Mouse (Mus musculus): ENCODE data around the gene Slc7a6os. TPM values are rescaled to one million over a fixed set of nuclear protein-coding genes. Genes with fewer than 3 reads are reported as not detected.

Gene Slc7a6os
- 31.1 and 34.0 TPM in 2 replicates for polyA plus RNA-seq (2011; ENCODE audit: insufficient read length, low read depth, missing spikeins)

DNA sequence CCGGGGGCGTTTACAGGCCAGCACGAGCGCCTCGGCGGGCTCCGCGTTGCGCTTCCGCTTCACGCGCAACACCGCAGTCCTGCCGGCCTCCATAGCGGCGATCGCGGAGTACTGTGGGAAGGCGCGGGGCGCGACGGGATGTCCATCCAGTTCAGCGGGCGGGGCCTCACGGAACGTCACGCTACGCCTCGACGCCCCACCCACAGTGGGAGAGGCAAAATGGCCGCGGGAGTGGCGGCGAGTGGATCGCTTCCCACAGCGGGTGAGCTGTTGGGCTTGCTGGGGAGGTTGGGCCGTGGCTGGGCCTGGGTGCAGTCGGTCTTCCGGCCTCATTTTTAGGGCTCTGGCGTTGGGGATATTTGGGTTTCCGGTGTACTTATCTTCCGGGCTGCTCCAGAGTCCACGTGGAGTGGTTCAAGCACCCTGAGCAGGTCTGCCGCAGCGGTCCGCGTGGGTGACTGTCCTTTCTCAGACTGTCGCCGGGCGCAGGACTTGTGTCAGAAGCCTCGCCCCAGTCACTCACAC is at the start of gene Slc7a6os, which contains the start of gene Prmt7:
Slc7a6os (minus strand) TSS at position 115 of the 525 bp plus-strand sequence.
Prmt7 (plus strand) TSS at position 116 of the 525 bp plus-strand sequence.
- TF ChIP-seq POLR2A (IDR thresholded peaks at IDR 0.05; ENCODE audit: low read depth, low read length) = peak; percentile 97
- no peak for TF ChIP-seq CTCF (IDR thresholded peaks at IDR 0.05; ENCODE audit: borderline replicate concordance, insufficient read depth, low read length)
- peak within 1 kb of the TSS; percentile 76 for H3K27ac ChIP-seq (ENCODE audit: insufficient read depth, low read length)
- H3K4me1 ChIP-seq (ENCODE audit: control insufficient read depth, insufficient read depth, low read length) = no peaks in the 10 kb centered on the region
- H3K4me3 ChIP-seq (ENCODE audit: insufficient read depth, low read length) = peak within 1 kb of the TSS; percentile 87

DNA sequence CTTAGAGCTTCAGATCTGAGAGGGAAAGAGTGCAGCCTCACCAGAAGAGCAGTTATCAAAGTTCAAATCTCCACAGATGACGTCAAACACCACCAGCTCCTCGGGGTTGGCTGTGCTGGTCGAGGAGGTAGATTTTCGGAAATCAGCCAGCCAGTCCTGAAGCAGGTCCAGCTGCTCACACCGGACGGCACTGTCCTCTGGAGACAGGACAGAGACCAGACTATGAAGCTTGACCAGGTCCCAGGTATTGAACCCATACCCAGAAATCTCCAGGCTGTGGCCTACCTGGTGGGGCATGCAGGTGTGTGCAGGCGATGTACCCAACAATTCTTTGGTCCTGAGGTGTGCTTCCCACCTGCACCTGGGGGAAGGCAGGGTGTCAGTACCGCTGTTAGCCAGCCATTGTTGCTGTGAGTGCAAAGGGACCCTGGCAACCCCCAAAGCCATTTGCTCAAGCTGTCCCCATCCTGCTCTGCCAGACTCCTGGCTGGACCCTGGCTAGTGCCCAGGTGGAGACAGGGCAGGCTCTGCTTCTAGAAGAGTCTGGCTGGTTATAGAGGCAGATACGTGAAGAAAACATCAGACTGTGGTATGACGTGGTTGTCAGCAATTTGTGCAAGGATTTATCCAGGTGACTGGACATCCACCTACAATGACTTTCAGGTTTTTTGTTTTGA is 49.0 kb upstream of the Slc7a6os start:
- Histone ChIP-seq H3K4me3 (ENCODE audit: insufficient read depth, low read length) (no peak overlapping the region), H3K4me1 (ENCODE audit: control insufficient read depth, insufficient read depth, low read length) (no peaks in the 10 kb centered on the region), H3K27ac (ENCODE audit: insufficient read depth, low read length) (no peak overlapping the region)
- TF ChIP-seq POLR2A (IDR thresholded peaks at IDR 0.05; ENCODE audit: low read depth, low read length) (no peak), CTCF (IDR thresholded peaks at IDR 0.05; ENCODE audit: borderline replicate concordance, insufficient read depth, low read length) (no peak)

DNA sequence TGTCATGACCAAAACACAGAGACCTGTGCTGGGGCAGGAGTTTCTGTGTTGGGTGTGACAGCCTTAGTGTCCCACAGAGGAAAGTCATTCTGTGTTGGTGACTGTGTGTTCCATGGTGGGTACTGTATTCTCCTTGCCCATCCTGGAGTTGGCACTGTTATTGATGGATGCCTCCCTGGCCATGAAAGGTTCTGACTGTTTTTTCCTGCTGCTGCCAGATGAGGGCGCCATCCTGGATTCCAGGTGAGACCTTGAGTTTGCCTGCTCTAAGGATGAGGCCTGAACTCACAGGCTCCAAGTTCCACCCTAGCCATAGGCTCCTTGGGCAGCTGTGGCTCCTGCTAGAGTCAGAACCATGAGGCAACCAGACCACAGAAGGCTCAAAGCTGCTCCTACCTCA is 47.4 kb upstream of the Slc7a6os start:
- H3K27ac ChIP-seq (ENCODE audit: insufficient read depth, low read length) = no peak overlapping the region
- no peaks in the 10 kb centered on the region for H3K4me1 ChIP-seq (ENCODE audit: control insufficient read depth, insufficient read depth, low read length)
- no peak overlapping the region for H3K4me3 ChIP-seq (ENCODE audit: insufficient read depth, low read length)
- TF ChIP-seq CTCF (IDR thresholded peaks at IDR 0.05; ENCODE audit: borderline replicate concordance, insufficient read depth, low read length) (no peak), POLR2A (IDR thresholded peaks at IDR 0.05; ENCODE audit: low read depth, low read length) (no peak)

DNA sequence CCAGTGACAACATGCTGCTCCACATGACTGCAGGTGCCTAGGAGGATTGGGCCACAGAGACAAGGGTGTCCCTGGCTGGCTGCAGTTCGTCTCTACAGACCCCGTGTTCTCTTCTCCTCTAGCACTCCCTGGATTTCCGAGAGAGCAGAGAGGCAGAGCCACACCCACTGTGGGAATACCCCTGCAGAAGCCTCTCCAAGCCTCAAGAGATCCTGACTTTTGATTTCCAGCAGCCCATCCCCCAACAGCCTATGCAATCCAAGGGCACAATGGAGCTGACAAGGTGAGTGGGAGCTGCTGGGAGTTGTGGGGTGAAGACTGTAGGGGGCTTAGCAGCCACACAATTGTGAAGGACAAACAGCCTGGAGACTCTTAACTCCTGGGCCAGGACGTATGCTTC is 39.5 kb upstream of the Slc7a6os start:
- Histone ChIP-seq H3K4me1 (ENCODE audit: control insufficient read depth, insufficient read depth, low read length) (no peaks in the 10 kb centered on the region), H3K27ac (ENCODE audit: insufficient read depth, low read length) (no peak overlapping the region), H3K4me3 (ENCODE audit: insufficient read depth, low read length) (no peak overlapping the region)
- TF ChIP-seq POLR2A (IDR thresholded peaks at IDR 0.05; ENCODE audit: low read depth, low read length) (no peak), CTCF (IDR thresholded peaks at IDR 0.05; ENCODE audit: borderline replicate concordance, insufficient read depth, low read length) (no peak)

DNA sequence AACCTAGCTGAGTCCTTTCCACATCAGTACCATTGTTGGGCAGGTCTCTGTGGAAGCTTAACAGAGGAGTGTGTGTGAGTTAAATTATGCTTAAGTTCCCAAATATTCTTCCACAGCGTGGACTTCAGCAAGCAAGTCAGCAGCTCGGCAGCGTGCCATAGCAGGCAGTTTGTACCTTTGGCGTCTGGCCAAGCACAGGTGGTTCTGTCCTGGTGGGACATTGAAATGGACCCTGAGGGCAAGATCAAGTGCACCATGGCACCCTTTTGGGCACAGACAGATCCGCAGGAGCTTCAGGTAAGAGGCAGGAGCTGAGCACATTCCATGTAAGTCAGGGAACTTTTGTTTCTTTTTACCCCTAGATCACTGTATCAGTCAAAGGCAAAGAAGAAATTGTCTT is 26.4 kb upstream of the Slc7a6os start:
- H3K4me3 ChIP-seq (ENCODE audit: insufficient read depth, low read length) = no peak overlapping the region
- no peak overlapping the region for H3K27ac ChIP-seq (ENCODE audit: insufficient read depth, low read length)
- no peak for TF ChIP-seq POLR2A (IDR thresholded peaks at IDR 0.05; ENCODE audit: low read depth, low read length)
- no peak for TF ChIP-seq CTCF (IDR thresholded peaks at IDR 0.05; ENCODE audit: borderline replicate concordance, insufficient read depth, low read length)
- H3K4me1 ChIP-seq (ENCODE audit: control insufficient read depth, insufficient read depth, low read length) = no peaks in the 10 kb centered on the region

DNA sequence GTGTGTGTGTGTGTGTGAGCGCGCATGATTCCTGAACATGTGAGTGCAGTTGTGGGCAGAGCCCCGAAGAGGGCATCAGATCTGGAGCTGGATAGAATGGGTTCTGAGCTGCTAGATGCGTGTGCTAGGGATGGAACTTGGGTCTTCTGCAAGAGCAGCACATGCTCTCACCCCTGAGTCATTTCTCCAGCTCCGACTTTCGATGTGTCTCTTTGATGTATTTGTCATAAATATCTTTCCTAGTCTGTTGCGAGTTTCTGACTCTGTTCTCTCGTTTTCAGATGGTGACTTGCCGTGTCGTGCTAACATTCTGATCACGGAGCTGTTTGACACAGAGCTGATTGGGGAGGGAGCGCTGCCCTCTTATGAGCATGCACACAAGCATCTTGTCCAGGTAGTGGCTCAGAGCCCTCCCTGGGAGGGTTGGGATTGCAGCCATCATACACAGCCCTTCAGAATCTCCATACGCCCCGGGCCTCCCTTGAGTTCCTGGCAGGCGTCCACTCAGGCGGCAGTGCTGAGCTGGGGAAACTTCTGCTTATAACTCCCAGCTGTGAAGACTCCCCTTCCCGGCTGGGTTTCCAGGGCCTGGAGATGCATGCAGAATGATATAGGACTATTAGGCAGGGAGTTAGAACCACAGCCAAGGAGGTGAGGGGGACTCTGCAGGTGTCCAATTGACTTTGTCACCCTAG is 24.0 kb upstream of the Slc7a6os start:
- Histone ChIP-seq H3K4me1 (ENCODE audit: control insufficient read depth, insufficient read depth, low read length) (no peaks in the 10 kb centered on the region), H3K4me3 (ENCODE audit: insufficient read depth, low read length) (no peak overlapping the region), H3K27ac (ENCODE audit: insufficient read depth, low read length) (no peak overlapping the region)
- TF ChIP-seq POLR2A (IDR thresholded peaks at IDR 0.05; ENCODE audit: low read depth, low read length) (no peak), CTCF (IDR thresholded peaks at IDR 0.05; ENCODE audit: borderline replicate concordance, insufficient read depth, low read length) (no peak)

DNA sequence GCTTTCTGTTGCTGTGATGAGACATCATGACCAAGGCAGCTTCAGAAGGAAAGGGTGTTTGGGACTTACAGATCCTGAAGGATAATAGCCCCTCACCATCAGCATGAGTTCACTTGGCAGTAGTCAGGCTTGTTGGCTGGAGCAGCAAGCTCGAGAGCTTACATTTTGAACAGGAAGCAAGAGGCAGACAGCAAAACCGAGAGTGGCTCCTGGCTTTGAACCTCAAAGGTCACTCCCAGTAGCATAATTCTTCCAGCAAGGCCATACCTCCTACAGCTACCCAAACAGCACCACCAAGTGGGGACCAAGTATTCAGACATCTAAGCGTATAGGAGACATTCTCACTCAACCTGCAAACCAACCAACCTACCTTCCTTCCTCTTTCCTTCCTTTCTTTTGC is 22.0 kb upstream of the Slc7a6os start:
- Histone ChIP-seq H3K4me1 (ENCODE audit: control insufficient read depth, insufficient read depth, low read length) (no peaks in the 10 kb centered on the region), H3K4me3 (ENCODE audit: insufficient read depth, low read length) (no peak overlapping the region), H3K27ac (ENCODE audit: insufficient read depth, low read length) (no peak overlapping the region)
- no peak for TF ChIP-seq POLR2A (IDR thresholded peaks at IDR 0.05; ENCODE audit: low read depth, low read length)

DNA sequence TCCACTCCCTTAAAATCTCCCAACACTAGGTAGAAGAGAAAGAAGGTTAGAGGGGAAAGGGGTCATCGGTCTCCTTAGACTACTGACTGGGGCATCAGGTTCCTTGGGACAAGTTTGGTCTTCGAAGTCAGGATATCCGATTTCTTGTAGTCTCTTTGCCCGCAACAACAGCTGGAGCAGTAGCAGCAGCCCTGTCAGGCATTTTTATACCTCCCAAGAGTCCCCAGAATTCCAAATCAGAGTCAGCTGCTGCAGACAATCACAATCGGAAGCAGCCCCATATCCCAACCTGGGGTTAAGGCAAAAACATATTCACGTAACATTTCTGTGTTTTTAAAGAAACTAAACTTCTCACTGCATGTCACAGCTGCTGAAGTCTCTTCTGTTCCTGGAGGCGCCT is 20.8 kb upstream of the Slc7a6os start:
- TF ChIP-seq CTCF (IDR thresholded peaks at IDR 0.05; ENCODE audit: borderline replicate concordance, insufficient read depth, low read length) (no peak), POLR2A (IDR thresholded peaks at IDR 0.05; ENCODE audit: low read depth, low read length) (no peak)
- no peak overlapping the region for H3K4me3 ChIP-seq (ENCODE audit: insufficient read depth, low read length)
- no peaks in the 10 kb centered on the region for H3K4me1 ChIP-seq (ENCODE audit: control insufficient read depth, insufficient read depth, low read length)
- no peak overlapping the region for H3K27ac ChIP-seq (ENCODE audit: insufficient read depth, low read length)

DNA sequence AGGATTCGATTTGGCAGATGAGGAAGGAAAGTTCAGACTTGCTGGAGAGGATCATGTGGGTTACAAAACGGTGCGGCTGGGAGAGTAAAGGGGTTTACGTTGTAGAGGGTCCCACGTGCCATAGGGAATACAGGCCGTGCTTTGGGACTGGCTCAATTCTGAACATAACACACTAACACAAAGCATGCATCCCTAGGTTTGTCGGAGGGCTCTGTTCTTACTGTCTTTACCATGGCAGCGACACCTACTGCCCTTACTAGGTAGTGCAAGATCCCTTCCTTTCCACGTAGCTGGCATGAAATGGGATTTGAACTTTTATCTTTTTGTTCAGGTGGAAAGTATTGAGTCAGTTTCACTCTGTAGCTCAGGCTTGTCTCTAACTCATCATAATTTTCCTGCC is 15.9 kb upstream of the Slc7a6os start:
- Histone ChIP-seq H3K27ac (ENCODE audit: insufficient read depth, low read length) (no peak overlapping the region), H3K4me3 (ENCODE audit: insufficient read depth, low read length) (no peak overlapping the region), H3K4me1 (ENCODE audit: control insufficient read depth, insufficient read depth, low read length) (no peaks in the 10 kb centered on the region)
- TF ChIP-seq CTCF (IDR thresholded peaks at IDR 0.05; ENCODE audit: borderline replicate concordance, insufficient read depth, low read length) (peak; percentile 55; the same call in 1 of the 2 replicates), POLR2A (IDR thresholded peaks at IDR 0.05; ENCODE audit: low read depth, low read length) (no peak)

DNA sequence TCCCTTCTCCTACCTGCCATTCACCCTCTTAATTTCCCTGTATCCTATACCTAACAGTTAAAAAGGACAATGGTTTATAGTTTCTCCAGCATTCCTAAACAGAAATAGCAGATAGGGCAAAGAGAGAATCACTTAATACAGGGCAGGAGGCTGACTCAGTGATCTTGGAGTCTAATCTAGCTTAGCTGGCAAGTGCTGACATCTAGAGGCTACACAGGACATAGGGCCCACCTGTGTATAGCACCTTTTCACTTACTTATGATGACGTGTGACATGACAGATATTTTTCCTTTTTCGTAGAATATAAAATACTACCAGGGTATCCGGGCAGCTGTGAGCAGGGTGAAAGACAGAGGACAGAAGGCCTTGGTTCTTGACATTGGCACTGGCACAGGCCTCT is 8.9 kb upstream of the Slc7a6os start:
- Histone ChIP-seq H3K4me3 (ENCODE audit: insufficient read depth, low read length) (no peak overlapping the region), H3K4me1 (ENCODE audit: control insufficient read depth, insufficient read depth, low read length) (no peaks in the 10 kb centered on the region), H3K27ac (ENCODE audit: insufficient read depth, low read length) (no peak overlapping the region)
- TF ChIP-seq CTCF (IDR thresholded peaks at IDR 0.05; ENCODE audit: borderline replicate concordance, insufficient read depth, low read length) (no peak), POLR2A (IDR thresholded peaks at IDR 0.05; ENCODE audit: low read depth, low read length) (no peak)
